Mouse (Mus musculus) MEL (cell line): ENCODE data around the gene Zcchc14. TPM values are rescaled to one million over a fixed set of nuclear protein-coding genes. Genes with fewer than 3 reads are reported as not detected.

Experiments
- DNase-seq: peaks from one replicate; pipeline ENCODE4 v3.0.0; 2011; ENCODE audit warnings: low read depth, low spot score
- H3K27ac ChIP-seq: 2 replicates; pipeline ENCODE4 v1.5.1; 2012; ENCODE audit warnings: low read depth, mild to moderate bottlenecking, control low read depth, low read length, moderate library complexity; ENCODE audit not compliant: control insufficient read depth
- H3K27me3 ChIP-seq, 2 experiments: fragments of 150-350 bp in 1 of 2; sonication (generic) in 1 of 2; 2 replicates each; pipeline ENCODE4 v1.6.1; 2012; ENCODE audit warnings: low read length in 2 of 2, mild to moderate bottlenecking in 2 of 2, improper control_type of control experiment in 1 of 2, moderate library complexity in 1 of 2; ENCODE audit not compliant: insufficient read depth in 2 of 2, control insufficient read depth in 1 of 2
- H3K36me3 ChIP-seq, 2 experiments: 2 replicates each; pipeline ENCODE4 v1.6.1; 2012 to 2014; ENCODE audit warnings: low read length in 2 of 2, improper control_type of control experiment in 1 of 2, inconsistent platforms in 1 of 2, mild to moderate bottlenecking in 1 of 2; ENCODE audit not compliant: insufficient read depth in 2 of 2, control insufficient read depth in 1 of 2
- H3K4me1 ChIP-seq, 2 experiments: fragments of 150-350 bp in 1 of 2; sonication (generic) in 1 of 2; 2 replicates each; pipeline ENCODE4 v1.6.1; 2012; ENCODE audit warnings: low read length in 2 of 2, improper control_type of control experiment in 1 of 2, mild to moderate bottlenecking in 1 of 2; ENCODE audit not compliant: insufficient read depth in 2 of 2, control insufficient read depth in 1 of 2
- H3K4me3 ChIP-seq, 2 experiments: fragments of 150-350 bp in 1 of 2; sonication (generic) in 1 of 2; 2 replicates each; pipeline ENCODE4 v1.5.1; 2012; ENCODE audit warnings: low read depth in 2 of 2, low read length in 2 of 2, mild to moderate bottlenecking in 2 of 2, moderate library complexity in 2 of 2, control low read depth in 1 of 2, improper control_type of control experiment in 1 of 2; ENCODE audit not compliant: control insufficient read depth in 1 of 2, insufficient read depth in 1 of 2
- H3K79me2 ChIP-seq: 2 replicates; pipeline ENCODE4 v1.6.1; 2012; ENCODE audit warnings: mild to moderate bottlenecking, low read length, moderate library complexity; ENCODE audit not compliant: control insufficient read depth, poor library complexity, insufficient read depth
- H3K9ac ChIP-seq: 2 replicates; pipeline ENCODE4 v1.6.1; 2012; ENCODE audit warnings: low read depth, mild to moderate bottlenecking, control low read depth, low read length, moderate library complexity; ENCODE audit not compliant: control insufficient read depth, poor library complexity, severe bottlenecking
- H3K9me3 ChIP-seq: fragments of 150-350 bp; sonication (generic); replicated peaks from 2 replicates; pipeline ENCODE4 v1.6.1; 2012; ENCODE audit warnings: mild to moderate bottlenecking, low read length, improper control_type of control experiment, moderate library complexity; ENCODE audit not compliant: insufficient read depth
- BHLHE40 ChIP-seq: IDR thresholded peaks from 2 replicates; pipeline ENCODE4 v1.6.1; 2012; ENCODE audit warnings: low read depth, mild to moderate bottlenecking, inconsistent platforms, low read length, improper control_type of control experiment, borderline replicate concordance
- CHD2 ChIP-seq: IDR thresholded peaks from 2 replicates; pipeline ENCODE4 v1.6.1; 2011; ENCODE audit warnings: low read length, improper control_type of control experiment
- CTCF ChIP-seq, 3 experiments: IDR thresholded peaks in 2 of 3; conservative IDR thresholded peaks in 1 of 3; 2 replicates each; pipeline ENCODE4 v1.5.1; 2011 to 2012; ENCODE audit warnings: low read length in 3 of 3, low read depth in 2 of 3, mild to moderate bottlenecking in 2 of 3, improper control_type of control experiment in 1 of 3, inconsistent platforms in 1 of 3, mixed read lengths in 1 of 3, moderate library complexity in 1 of 3; ENCODE audit not compliant: control insufficient read depth in 1 of 3, insufficient read depth in 1 of 3, poor library complexity in 1 of 3, severe bottlenecking in 1 of 3
- ELF1 ChIP-seq: IDR thresholded peaks from 2 replicates; pipeline ENCODE4 v1.6.1; 2014; ENCODE audit warnings: low read depth, mild to moderate bottlenecking, inconsistent platforms, low read length, improper control_type of control experiment, moderate library complexity
- EP300 ChIP-seq, 2 experiments: IDR thresholded peaks; 2 replicates each; pipeline ENCODE4 v1.6.1; 2011; ENCODE audit warnings: improper control_type of control experiment in 2 of 2, low read length in 2 of 2, low read depth in 1 of 2, mild to moderate bottlenecking in 1 of 2
- GABPA ChIP-seq: IDR thresholded peaks from 2 replicates; pipeline ENCODE4 v1.6.1; 2012; ENCODE audit warnings: low read depth, mild to moderate bottlenecking, inconsistent platforms, low read length, improper control_type of control experiment, moderate library complexity
- GATA1 ChIP-seq: IDR thresholded peaks from 2 replicates; pipeline ENCODE4 v1.6.1; 2011; ENCODE audit warnings: low read depth, low read length, improper control_type of control experiment
- HCFC1 ChIP-seq: IDR thresholded peaks from 2 replicates; pipeline ENCODE4 v1.6.1; 2012; ENCODE audit warnings: low read depth, mild to moderate bottlenecking, inconsistent platforms, low read length, improper control_type of control experiment, moderate library complexity
- JUND ChIP-seq: IDR thresholded peaks from 2 replicates; pipeline ENCODE4 v1.6.1; 2011; ENCODE audit warnings: low read depth, mild to moderate bottlenecking, improper control_type of control experiment, low read length
- KAT2A ChIP-seq: conservative IDR thresholded peaks from 2 replicates; pipeline ENCODE4 v1.6.1; 2012; ENCODE audit warnings: low read depth, low read length, improper control_type of control experiment, inconsistent platforms
- MAX ChIP-seq: IDR thresholded peaks from 2 replicates; pipeline ENCODE4 v1.6.1; 2011; ENCODE audit warnings: low read length, improper control_type of control experiment
- MEF2A ChIP-seq: IDR thresholded peaks from 2 replicates; pipeline ENCODE4 v1.6.1; 2014; ENCODE audit warnings: low read depth, mild to moderate bottlenecking, inconsistent platforms, low read length, improper control_type of control experiment; ENCODE audit not compliant: poor library complexity, insufficient replicate concordance, severe bottlenecking; ENCODE audit errors: extremely low read depth
- MXI1 ChIP-seq: IDR thresholded peaks from 2 replicates; pipeline ENCODE4 v1.6.1; 2011; ENCODE audit warnings: mild to moderate bottlenecking, low read depth, low read length, improper control_type of control experiment
- MYB ChIP-seq: IDR thresholded peaks from 2 replicates; pipeline ENCODE4 v1.6.1; 2011; ENCODE audit warnings: mild to moderate bottlenecking, low read depth, low read length, improper control_type of control experiment
- POLR2A ChIP-seq, 2 experiments: IDR thresholded peaks; 2 replicates each; pipeline ENCODE4 v1.6.1; 2011 to 2012; ENCODE audit warnings: low read length in 2 of 2, mild to moderate bottlenecking in 2 of 2, control low read depth in 1 of 2, improper control_type of control experiment in 1 of 2, low read depth in 1 of 2, moderate library complexity in 1 of 2; ENCODE audit not compliant: control insufficient read depth in 1 of 2, insufficient read depth in 1 of 2, poor library complexity in 1 of 2
- POLR2AphosphoS2 ChIP-seq: IDR thresholded peaks from 2 replicates; pipeline ENCODE4 v1.6.1; 2011; ENCODE audit warnings: low read length, improper control_type of control experiment
- POLR2AphosphoS5 ChIP-seq: IDR thresholded peaks from 2 replicates; pipeline ENCODE4 v1.6.1; 2012; ENCODE audit warnings: low read depth, borderline replicate concordance, mild to moderate bottlenecking, inconsistent platforms, low read length, moderate library complexity, mixed read lengths
- RAD21 ChIP-seq: IDR thresholded peaks from 2 replicates; pipeline ENCODE4 v1.6.1; 2011; ENCODE audit warnings: mild to moderate bottlenecking, low read depth, low read length, improper control_type of control experiment
- TAL1 ChIP-seq: IDR thresholded peaks from 2 replicates; pipeline ENCODE4 v1.6.1; 2012; ENCODE audit warnings: mild to moderate bottlenecking, inconsistent platforms, low read length, moderate library complexity, mixed read lengths
- USF1 ChIP-seq: IDR thresholded peaks from 2 replicates; pipeline ENCODE4 v1.6.1; 2014; ENCODE audit warnings: low read depth, mild to moderate bottlenecking, inconsistent platforms, low read length, improper control_type of control experiment, moderate library complexity
- USF2 ChIP-seq, 2 experiments: IDR thresholded peaks; 2 replicates each; pipeline ENCODE4 v1.6.1; 2011 to 2012; ENCODE audit warnings: improper control_type of control experiment in 2 of 2, low read length in 2 of 2, borderline replicate concordance in 1 of 2, inconsistent platforms in 1 of 2, low read depth in 1 of 2, mild to moderate bottlenecking in 1 of 2; ENCODE audit not compliant: insufficient read depth in 1 of 2
- ZC3H11A ChIP-seq: IDR thresholded peaks from 2 replicates; pipeline ENCODE4 v1.6.1; 2012; ENCODE audit warnings: low read depth, mild to moderate bottlenecking, inconsistent platforms, low read length, improper control_type of control experiment
- ZKSCAN1 ChIP-seq: IDR thresholded peaks from 2 replicates; pipeline ENCODE4 v1.6.1; 2012; ENCODE audit warnings: low read depth, mild to moderate bottlenecking, inconsistent platforms, low read length, improper control_type of control experiment, moderate library complexity
- ZMIZ1 ChIP-seq: IDR thresholded peaks from 2 replicates; pipeline ENCODE4 v1.6.1; 2012; ENCODE audit warnings: low read depth, mild to moderate bottlenecking, inconsistent platforms, low read length, improper control_type of control experiment, moderate library complexity
- ZNF384 ChIP-seq: IDR thresholded peaks from 2 replicates; pipeline ENCODE4 v1.6.1; 2012; ENCODE audit warnings: low read depth, mild to moderate bottlenecking, inconsistent platforms, low read length, improper control_type of control experiment
- polyA plus RNA-seq, 2 experiments: library from polyadenylated mRNA; stranded (reverse) in 1 of 2; unstranded in 1 of 2; fragments of >175 nt in 1 of 2; fragments of >200 nt in 1 of 2; gene quantifications; 2 replicates each; pipeline versions ENCODE4 v1.2.1 to v1.2.4; 2012; ENCODE audit warnings: low replicate concordance in 2 of 2, low read depth in 1 of 2; ENCODE audit not compliant: insufficient read length in 2 of 2, insufficient read depth in 1 of 2, missing spikeins in 1 of 2
- total RNA-seq: library from RNA; depleted of rRNA; stranded (reverse); fragments of 300-350 nt; gene quantifications from 2 replicates; pipeline ENCODE4 v1.2.3, GENCODE M21; 2012

The Zcchc14 gene
- total and polyA plus RNA-seq, 3 experiments, result 0.04 to 0.11 TPM; not detected in 1

- H3K9ac ChIP-seq, result no peak overlapping the region
- peaks cover 27% of the 10 kb centered on the region for H3K79me2 ChIP-seq
- no peaks in the 10 kb centered on the region for H3K27me3 ChIP-seq
- H3K4me1 ChIP-seq, result peaks cover 7 to 17% of the 10 kb centered on the region in 2 experiments
- TF ChIP-seq ZKSCAN1, result no peak
- no peak for TF ChIP-seq ELF1
- TF ChIP-seq BHLHE40, result no peak
- TF ChIP-seq USF2 (IDR thresholded peaks at IDR 0.05; ENCODE audit: borderline replicate concordance in 1 of 2, insufficient read depth in 1 of 2, low read depth in 1 of 2, low read length in 2 of 2), result no peak
- no peak for TF ChIP-seq HCFC1
- no peak for TF ChIP-seq JUND
- no peak for TF ChIP-seq MXI1
- TF ChIP-seq MYB, result no peak
- no peak for TF ChIP-seq EP300 (IDR thresholded peaks at IDR 0.05; ENCODE audit: low read depth in 1 of 2, low read length in 2 of 2)
- TF ChIP-seq POLR2AphosphoS2, result no peak
- TF ChIP-seq ZC3H11A, result no peak
- TF ChIP-seq GABPA, result no peak
- no peak for TF ChIP-seq MAX
- TF ChIP-seq CHD2, result no peak
- no peak for TF ChIP-seq POLR2AphosphoS5
- TF ChIP-seq TAL1, result no peak
- no peak for TF ChIP-seq MEF2A
- H3K27ac ChIP-seq, result no peak overlapping the region
- H3K36me3 ChIP-seq, result peaks cover 2 to 15% of the 10 kb centered on the region in 2 experiments; a peak in 2 of 4 replicates
- no peak overlapping the region for H3K4me3 ChIP-seq
- DNase-seq, result no peak
- H3K9me3 ChIP-seq, result no peaks in the 10 kb centered on the region
Measured at GRCm38 (mm10) chr8:121593983-121594382, 58.7 kb downstream of the Zcchc14 start.

DNA sequence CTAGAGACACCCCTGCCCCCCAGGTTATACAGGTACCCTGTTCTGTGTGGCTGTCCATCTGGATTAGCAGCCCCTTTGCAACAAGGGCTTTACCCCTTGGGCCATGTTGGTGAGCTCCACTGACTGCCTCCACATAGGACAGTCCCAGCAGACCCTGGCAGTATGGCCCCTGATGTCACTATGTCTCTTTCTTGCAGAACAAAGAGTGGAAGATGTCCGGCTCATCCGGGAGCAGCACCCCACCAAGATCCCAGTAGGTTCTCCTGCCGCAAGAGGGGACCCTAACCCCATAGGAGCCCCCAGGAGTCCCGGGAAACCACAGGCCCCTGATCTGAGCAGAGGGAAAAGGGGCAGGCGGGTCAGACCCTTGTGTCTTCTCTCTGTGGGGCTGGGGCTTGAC, 59.4 kb downstream of the Zcchc14 start:
- Histone ChIP-seq H3K4me3 (no peak overlapping the region), H3K9ac (no peak overlapping the region), H3K36me3 (peaks cover 2 to 20% of the 10 kb centered on the region in 2 experiments; a peak in 2 of 4 replicates), H3K4me1 (peaks cover 10 to 24% of the 10 kb centered on the region in 2 experiments), H3K27ac (no peak overlapping the region), H3K9me3 (no peaks in the 10 kb centered on the region), H3K27me3 (no peaks in the 10 kb centered on the region), H3K79me2 (peaks cover 27% of the 10 kb centered on the region)
- no peak for TF ChIP-seq ZMIZ1
- TF ChIP-seq HCFC1, result no peak
- TF ChIP-seq ZNF384, result no peak
- TF ChIP-seq ZC3H11A, result no peak
- TF ChIP-seq RAD21, result no peak
- TF ChIP-seq KAT2A, result no peak
- no peak for TF ChIP-seq ZKSCAN1
- TF ChIP-seq USF1, result no peak
- TF ChIP-seq MAX, result no peak
- no peak for TF ChIP-seq CTCF (IDR thresholded peaks at IDR 0.05 in 2 of 3, conservative IDR thresholded peaks at IDR 0.05 in 1 of 3; ENCODE audit: control insufficient read depth in 1 of 3, insufficient read depth in 1 of 3, low read depth in 2 of 3, low read length in 3 of 3, poor library complexity in 1 of 3, severe bottlenecking in 1 of 3)
- no peak for TF ChIP-seq POLR2AphosphoS5
- TF ChIP-seq GATA1, result no peak
- TF ChIP-seq POLR2A (IDR thresholded peaks at IDR 0.05; ENCODE audit: control insufficient read depth in 1 of 2, insufficient read depth in 1 of 2, low read depth in 1 of 2, low read length in 2 of 2, poor library complexity in 1 of 2), result no peak
- DNase-seq, result no peak
